Mouse (Mus musculus) heart, postnatal 0 days (tissue): ENCODE measurements around the gene Reep3.

ENCODE experiments used
- CTCF ChIP-seq: IDR thresholded peaks from 2 replicates; pipeline ENCODE4 v1.5.1; 2016; ENCODE audit warnings: antibody characterized with exemption, control low read depth, low read depth
- EP300 ChIP-seq: IDR thresholded peaks from 2 replicates; pipeline ENCODE4 v1.6.1; 2016; ENCODE audit warnings: antibody characterized with exemption, low read depth

- TF ChIP-seq EP300 = no peak
- no peak for TF ChIP-seq CTCF
These were observed 849 bp upstream of the Reep3 start for GRCm38 (mm10) chr10:67097437-67098150.
